Mouse (Mus musculus): ENCODE results near the gene 1700028J19Rik. TPM values are rescaled to one million over a fixed set of nuclear protein-coding genes. Genes with fewer than 3 reads are reported as not detected.
"Not testable (repeated sequence)": the region's sequence is repeated elsewhere in the genome, so short reads cannot be mapped to it uniquely, and the experiment has no call there.

1700028J19Rik gene
- polyA plus RNA-seq, 1 experiment from 2014 or later = 1.7 TPM

DNA sequence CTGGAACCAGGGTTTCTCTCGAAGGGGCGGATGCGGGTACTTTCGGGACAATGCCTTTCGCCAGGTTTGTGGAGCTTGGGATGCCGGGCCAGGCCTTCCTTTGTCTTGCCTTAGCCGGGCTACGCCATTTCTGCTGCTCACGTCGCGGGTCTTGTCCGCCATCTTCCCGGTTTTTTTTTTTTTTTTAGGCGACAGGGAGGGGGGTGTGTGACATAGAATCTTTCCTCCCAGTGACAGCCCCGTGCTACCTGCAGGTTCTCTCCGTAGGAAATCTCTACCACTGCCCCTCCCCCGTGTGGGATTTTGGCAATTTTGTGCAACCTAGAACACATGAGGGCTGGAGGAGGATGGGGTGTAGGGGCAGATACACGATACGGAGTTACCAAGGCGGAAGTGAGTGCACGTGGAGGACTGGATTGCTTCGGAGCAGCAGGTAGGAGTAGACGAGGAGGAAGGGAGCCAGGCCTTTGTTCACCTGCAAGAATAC is 532 bp upstream of the 1700028J19Rik start:
- DNase-seq (ENCODE audit: low spot score) = no peak
- peaks cover 43% of the 10 kb centered on the region for H3K36me3 ChIP-seq
- H3K4me1 ChIP-seq = peaks cover 30% of the 10 kb centered on the region
- peak overlapping the region; percentile 95 for H3K27ac ChIP-seq (replicated peaks)
- no peaks in the 10 kb centered on the region for H3K9me3 ChIP-seq (replicated peaks)
- peak overlapping the region; percentile 73 for H3K4me3 ChIP-seq
- under 1% methylated on average over 23 of the region's 23 CpGs for WGBS
- H3K27me3 ChIP-seq (ENCODE audit: low read depth, poor library complexity, severe bottlenecking) = no peaks in the 10 kb centered on the region

DNA sequence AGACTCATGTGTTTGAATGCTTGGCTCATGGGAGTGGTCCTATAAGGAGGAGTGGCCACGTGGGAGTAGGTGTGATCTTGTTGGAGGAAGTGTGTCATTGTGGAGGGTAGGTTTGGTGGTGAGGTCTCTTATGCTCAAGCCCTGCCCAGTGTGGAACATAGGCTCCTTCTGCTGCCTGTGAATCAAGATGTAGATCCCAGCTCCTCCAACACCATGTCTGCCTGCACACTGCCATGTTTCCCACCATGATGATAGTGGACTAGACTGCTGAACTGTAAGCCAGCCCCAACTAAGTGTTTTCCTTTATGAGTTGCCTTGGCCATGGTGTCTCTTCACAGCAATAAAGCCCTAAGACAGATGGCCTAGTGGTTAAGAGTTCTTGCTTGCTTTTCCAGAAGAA is 2.4 kb downstream of the 1700028J19Rik start:
- Histone ChIP-seq H3K27ac (replicated peaks) (no peak overlapping the region), H3K36me3 (peaks cover 14% of the 10 kb centered on the region), H3K4me1 (peaks cover 19% of the 10 kb centered on the region), H3K4me3 (no peak overlapping the region), H3K9me3 (replicated peaks) (no peaks in the 10 kb centered on the region; the same call in 1 of the 2 replicates), H3K27me3 (ENCODE audit: low read depth, poor library complexity, severe bottlenecking) (no peaks in the 10 kb centered on the region)
- 18% methylated on average over 1 of the region's 1 CpGs for WGBS
- DNase-seq (ENCODE audit: low spot score) = no peak

DNA sequence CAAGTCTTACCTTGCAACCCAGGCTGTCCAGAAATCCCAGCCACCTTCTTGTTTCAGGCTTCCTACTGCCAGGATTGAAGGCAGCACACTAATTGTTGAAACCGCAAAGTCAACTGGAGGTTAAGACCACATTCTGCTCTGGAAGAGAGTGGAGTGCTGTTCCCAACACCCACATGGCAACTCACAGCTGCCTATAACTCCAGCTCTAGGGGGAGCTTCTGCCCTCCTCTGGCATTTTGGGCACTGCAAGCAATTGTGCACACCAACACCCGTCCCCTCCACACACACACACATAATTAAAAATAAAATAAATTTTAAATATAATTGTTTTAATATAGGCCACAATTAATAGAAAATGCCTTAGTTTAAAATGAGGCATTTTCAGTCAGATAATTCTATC is 5.3 kb downstream of the 1700028J19Rik start:
- H3K4me1 ChIP-seq = peaks cover 10% of the 10 kb centered on the region
- 82% methylated on average over 2 of the region's 2 CpGs for WGBS
- no peak overlapping the region for H3K27ac ChIP-seq (replicated peaks)
- no peak overlapping the region for H3K4me3 ChIP-seq
- H3K9me3 ChIP-seq (replicated peaks) = no peaks in the 10 kb centered on the region; the same call in 1 of the 2 replicates
- H3K27me3 ChIP-seq (ENCODE audit: low read depth, poor library complexity, severe bottlenecking) = no peaks in the 10 kb centered on the region
- no peak for DNase-seq (ENCODE audit: low spot score)
- H3K36me3 ChIP-seq = no peaks in the 10 kb centered on the region

DNA sequence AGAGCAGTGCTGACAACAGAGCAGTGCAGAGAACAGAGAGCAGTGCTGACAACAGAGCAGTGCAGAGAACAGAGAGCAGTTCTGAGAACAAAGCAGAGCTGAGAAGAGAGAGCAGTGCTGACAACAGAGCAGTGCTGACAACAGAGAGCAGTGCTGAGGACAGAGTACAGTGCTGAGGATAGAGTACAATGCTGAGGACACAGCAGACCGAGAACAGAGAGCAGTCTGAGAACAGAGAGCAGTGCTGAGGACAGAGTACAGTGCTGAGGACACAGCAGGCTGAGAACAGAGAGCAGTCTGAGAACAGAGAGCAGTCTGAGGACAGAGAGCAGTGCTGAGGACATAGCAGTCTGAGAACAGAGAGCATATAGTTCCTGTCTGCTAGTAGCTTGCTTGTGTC is 5.8 kb downstream of the 1700028J19Rik start:
- WGBS = 61% methylated on average over 1 of the region's 1 CpGs
- H3K27me3 ChIP-seq (ENCODE audit: low read depth, poor library complexity, severe bottlenecking) = no peaks in the 10 kb centered on the region
- H3K36me3 ChIP-seq = no peaks in the 10 kb centered on the region
- H3K9me3 ChIP-seq (replicated peaks) = no peaks in the 10 kb centered on the region; the same call in 1 of the 2 replicates
- no peak overlapping the region for H3K4me3 ChIP-seq
- no peak overlapping the region for H3K27ac ChIP-seq (replicated peaks)
- DNase-seq (ENCODE audit: low spot score) = no peak
- H3K4me1 ChIP-seq = peaks cover 8% of the 10 kb centered on the region

DNA sequence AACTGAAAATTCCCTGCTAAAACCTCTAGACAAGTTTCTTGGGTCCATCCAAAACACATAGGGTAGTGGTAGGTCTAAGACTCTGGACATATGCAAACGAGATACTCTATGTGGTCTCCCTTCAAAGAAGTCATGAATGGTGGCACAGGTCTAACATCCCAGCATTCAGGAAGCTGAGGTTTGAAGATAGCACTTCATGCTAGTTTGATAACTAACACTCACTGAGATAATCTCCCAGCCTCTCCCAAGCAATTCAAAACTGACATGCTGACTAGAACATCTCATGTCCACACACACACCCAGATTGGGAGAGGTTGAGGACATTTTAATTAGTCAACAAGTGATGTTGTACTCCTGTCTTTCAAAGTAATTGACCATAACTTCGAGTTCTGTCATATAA is 6.6 kb downstream of the 1700028J19Rik start:
- Histone ChIP-seq H3K4me1 (no peaks in the 10 kb centered on the region), H3K4me3 (no peak overlapping the region), H3K27me3 (ENCODE audit: low read depth, poor library complexity, severe bottlenecking) (no peaks in the 10 kb centered on the region), H3K27ac (replicated peaks) (no peak overlapping the region), H3K36me3 (no peaks in the 10 kb centered on the region), H3K9me3 (replicated peaks) (no peaks in the 10 kb centered on the region; the same call in 1 of the 2 replicates)
- no peak for DNase-seq (ENCODE audit: low spot score)
- 58% methylated on average over 2 of the region's 2 CpGs for WGBS

DNA sequence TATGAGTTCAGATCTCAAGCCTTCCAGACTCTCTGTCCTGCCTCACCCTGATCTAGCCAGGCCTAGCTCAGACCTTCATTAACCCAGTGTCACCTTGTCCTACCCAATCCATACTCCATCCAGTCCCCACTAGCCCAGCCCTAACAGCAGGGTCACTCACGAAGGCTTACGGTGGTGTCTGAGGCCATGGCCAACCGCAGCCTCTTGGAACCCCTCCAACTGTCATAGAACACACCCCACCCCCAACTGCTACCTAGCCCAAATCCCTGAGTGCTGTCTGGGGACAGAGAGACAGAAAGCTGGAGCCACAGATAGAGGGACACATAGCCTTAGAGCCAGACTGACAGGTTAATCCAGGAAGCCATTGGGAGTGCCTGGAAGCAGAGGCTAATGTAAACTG is 10.6 kb downstream of the 1700028J19Rik start, which contains the start of gene Gm36864:
Gm36864 (plus strand) TSS at position 269 of the 400 bp plus-strand sequence.
- Histone ChIP-seq H3K36me3 (no peaks in the 10 kb centered on the region), H3K4me3 (no peak within 1 kb of the TSS), H3K4me1 (no peaks in the 10 kb centered on the region), H3K27ac (replicated peaks) (no peak within 1 kb of the TSS), H3K27me3 (ENCODE audit: low read depth, poor library complexity, severe bottlenecking) (no peaks in the 10 kb centered on the region), H3K9me3 (replicated peaks) (no peaks in the 10 kb centered on the region; the same call in 1 of the 2 replicates)
- WGBS = 77% methylated on average over 3 of the region's 3 CpGs
- no peak for DNase-seq (ENCODE audit: low spot score)

DNA sequence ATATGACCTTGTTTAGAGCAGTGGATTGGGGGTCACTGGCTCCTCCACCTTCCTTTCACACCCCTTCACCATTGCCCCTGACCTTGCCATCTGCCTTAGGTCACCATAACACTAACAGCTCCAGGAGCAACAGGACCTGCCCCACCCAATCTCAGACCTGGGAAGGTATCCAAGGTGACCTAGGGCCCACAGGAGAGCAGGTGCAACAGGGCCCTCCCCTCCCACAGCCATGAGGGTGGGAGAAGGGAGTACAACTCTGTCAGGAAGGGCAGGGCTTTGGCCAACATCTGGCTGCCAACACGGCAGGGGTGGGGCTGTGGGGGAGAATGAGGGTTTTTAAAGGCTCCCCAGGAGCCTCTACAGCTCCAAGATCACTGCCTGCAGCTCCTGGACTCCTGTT is 21.4 kb downstream of the 1700028J19Rik start, which contains the start of gene Klk1:
Klk1 (plus strand) TSS at position 285 of the 400 bp plus-strand sequence.
- Histone ChIP-seq H3K27ac (replicated peaks) (no peak within 1 kb of the TSS), H3K4me1 (no peaks in the 10 kb centered on the region), H3K9me3 (replicated peaks) (no peaks in the 10 kb centered on the region), H3K27me3 (ENCODE audit: low read depth, poor library complexity, severe bottlenecking) (no peaks in the 10 kb centered on the region), H3K4me3 (no peak within 1 kb of the TSS), H3K36me3 (no peaks in the 10 kb centered on the region)
- 46% methylated on average over 1 of the region's 1 CpGs for WGBS
- no peak for DNase-seq (ENCODE audit: low spot score)

DNA sequence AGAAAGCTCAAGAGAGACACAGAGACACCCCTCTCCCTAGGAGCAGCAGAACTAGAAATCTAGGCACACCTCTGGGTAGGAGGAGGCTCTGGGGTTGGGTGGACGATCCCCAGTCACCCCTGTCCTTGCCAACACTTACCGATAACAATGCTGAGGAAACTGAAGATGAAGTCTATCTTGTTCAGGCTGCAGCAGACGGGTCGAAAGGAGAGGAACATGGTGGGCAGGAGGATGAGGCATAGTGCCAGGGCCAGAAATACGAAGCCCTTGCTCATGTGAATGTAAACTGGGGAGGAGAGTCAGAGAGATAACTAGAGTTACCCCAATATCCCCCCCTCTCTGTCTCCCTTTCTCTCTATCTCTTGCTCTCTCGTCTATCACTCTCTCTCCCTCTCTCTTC is 24.2 kb downstream of the 1700028J19Rik start:
- H3K9me3 ChIP-seq (replicated peaks); H3K27ac ChIP-seq (replicated peaks); H3K4me3 ChIP-seq; H3K27me3 ChIP-seq (ENCODE audit: low read depth, poor library complexity, severe bottlenecking); H3K36me3 ChIP-seq; H3K4me1 ChIP-seq; DNase-seq (ENCODE audit: low spot score): not testable (repeated sequence)
- WGBS = 82% methylated on average over 6 of the region's 6 CpGs

DNA sequence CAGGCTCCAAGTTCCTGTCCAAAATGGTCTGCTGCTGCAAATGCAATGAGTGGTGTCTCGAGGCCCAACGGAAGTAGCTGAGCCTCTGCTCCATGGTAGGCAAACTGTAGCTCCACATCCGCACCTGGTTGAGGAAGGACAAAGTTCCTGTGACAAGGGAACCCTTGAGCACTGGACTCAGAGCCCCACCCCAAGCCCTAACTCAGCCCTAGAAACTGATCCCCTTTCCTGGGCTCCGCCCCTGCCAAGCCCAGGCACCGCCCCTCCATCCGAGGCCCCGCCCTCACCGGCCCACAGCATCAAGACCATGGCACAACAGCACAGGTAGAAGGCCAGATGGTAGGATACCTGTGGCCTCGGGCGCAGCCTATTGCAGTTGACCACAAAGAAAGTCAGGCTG is 24.9 kb downstream of the 1700028J19Rik start:
- WGBS = 72% methylated on average over 9 of the region's 10 CpGs
- H3K4me3 ChIP-seq; H3K9me3 ChIP-seq (replicated peaks); H3K27me3 ChIP-seq (ENCODE audit: low read depth, poor library complexity, severe bottlenecking); DNase-seq (ENCODE audit: low spot score); H3K27ac ChIP-seq (replicated peaks); H3K36me3 ChIP-seq; H3K4me1 ChIP-seq: not testable (repeated sequence)

DNA sequence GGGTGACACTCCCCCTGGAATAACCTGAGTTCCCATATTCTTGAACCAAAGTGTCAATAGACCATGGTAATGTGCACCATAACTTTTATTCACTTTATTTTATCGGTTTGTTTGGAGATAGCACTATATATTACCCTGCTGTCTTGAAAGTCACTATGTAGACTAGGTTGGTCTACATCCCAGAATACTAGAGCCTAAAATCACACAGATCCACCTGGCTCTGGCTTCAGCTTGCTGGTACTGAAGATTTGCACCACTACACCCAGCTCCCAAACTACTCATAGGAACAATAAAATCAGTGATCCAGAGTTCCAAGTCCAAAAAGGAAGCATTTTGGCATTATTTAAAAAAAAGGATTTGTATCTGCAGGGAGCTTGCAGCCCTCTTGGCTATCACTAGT is 30.9 kb downstream of the 1700028J19Rik start, which contains the start of gene Klk1b5:
Klk1b5 (plus strand) TSS at position 301 of the 400 bp plus-strand sequence.
- Histone ChIP-seq H3K27ac (replicated peaks) (no peak within 1 kb of the TSS), H3K9me3 (replicated peaks) (no peaks in the 10 kb centered on the region), H3K36me3 (no peaks in the 10 kb centered on the region), H3K4me3 (no peak within 1 kb of the TSS), H3K27me3 (ENCODE audit: low read depth, poor library complexity, severe bottlenecking) (no peaks in the 10 kb centered on the region), H3K4me1 (no peaks in the 10 kb centered on the region)
- 81% methylated on average over 1 of the region's 1 CpGs for WGBS
- no peak for DNase-seq (ENCODE audit: low spot score)

DNA sequence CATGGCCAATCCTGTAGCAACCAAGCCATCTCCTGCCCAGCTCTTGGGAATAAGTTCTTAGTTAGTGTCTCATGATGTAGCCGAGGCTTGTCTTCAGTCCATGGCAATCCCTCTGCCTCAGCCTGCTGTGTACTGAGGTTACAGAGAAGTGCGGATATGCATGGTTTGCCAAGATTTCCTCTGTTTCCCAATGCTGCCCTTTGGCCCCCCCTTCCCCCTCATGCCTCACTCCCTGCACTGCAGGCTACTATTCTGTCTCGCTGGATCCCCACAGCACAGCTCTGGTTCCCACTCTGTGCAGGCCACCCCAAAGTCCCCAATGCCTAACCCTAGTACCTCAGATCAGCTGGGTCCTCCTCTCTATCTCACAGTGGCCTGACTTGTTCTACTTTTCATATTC is 38.2 kb downstream of the 1700028J19Rik start:
- no peaks in the 10 kb centered on the region for H3K4me1 ChIP-seq
- WGBS = 76% methylated on average over 3 of the region's 3 CpGs
- no peaks in the 10 kb centered on the region for H3K9me3 ChIP-seq (replicated peaks)
- H3K27ac ChIP-seq (replicated peaks) = no peak overlapping the region
- no peak overlapping the region for H3K4me3 ChIP-seq
- DNase-seq (ENCODE audit: low spot score) = no peak
- no peaks in the 10 kb centered on the region for H3K27me3 ChIP-seq (ENCODE audit: low read depth, poor library complexity, severe bottlenecking)
- no peaks in the 10 kb centered on the region for H3K36me3 ChIP-seq

DNA sequence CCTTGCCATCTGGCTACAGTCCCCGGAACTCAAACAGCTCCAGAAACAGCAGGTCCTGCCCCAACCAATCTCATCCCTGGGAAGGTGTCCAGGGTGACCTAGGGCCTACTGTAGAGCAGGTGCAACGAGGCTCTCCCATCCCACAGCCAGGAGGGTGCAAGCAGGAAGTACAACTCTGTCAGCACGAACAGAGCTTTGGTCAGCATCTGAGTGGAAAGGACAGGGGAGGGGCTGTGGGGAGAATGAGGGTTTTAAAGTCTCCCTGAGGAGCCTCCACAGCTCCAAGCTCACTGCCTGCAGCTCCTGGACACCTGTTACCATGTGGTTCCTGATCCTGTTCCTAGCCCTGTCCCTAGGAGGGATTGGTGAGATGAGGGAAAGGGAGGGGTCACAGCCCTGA is 39.4 kb downstream of the 1700028J19Rik start, which contains the start of gene Klk1b4:
Klk1b4 (plus strand) TSS at position 301 of the 400 bp plus-strand sequence.
- not testable (repeated sequence) for H3K4me3 ChIP-seq; H3K27me3 ChIP-seq (ENCODE audit: low read depth, poor library complexity, severe bottlenecking); DNase-seq (ENCODE audit: low spot score); H3K9me3 ChIP-seq (replicated peaks); H3K27ac ChIP-seq (replicated peaks); H3K36me3 ChIP-seq; H3K4me1 ChIP-seq
- 59% methylated on average over 3 of the region's 3 CpGs for WGBS

DNA sequence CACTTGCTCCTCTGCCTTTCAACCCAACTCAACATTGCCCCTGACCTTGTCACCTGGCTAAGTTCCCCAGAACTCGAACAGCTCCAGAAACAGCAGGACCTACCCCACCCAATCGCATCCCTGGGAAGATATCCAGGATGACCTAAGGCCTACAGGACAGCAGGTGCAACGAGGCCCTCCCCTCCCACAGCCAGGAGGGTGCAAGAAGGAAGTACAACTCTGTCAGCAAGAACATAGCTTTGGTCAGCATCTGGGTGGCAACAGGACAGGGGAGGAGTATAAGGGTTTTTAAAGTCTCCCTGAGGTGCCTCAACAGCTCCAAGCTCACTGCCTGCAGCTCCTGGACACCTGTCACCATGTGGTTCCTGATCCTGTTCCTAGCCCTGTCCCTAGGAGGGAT is 48.6 kb downstream of the 1700028J19Rik start, which contains the start of gene Klk1b3:
Klk1b3 (plus strand) TSS at position 301 of the 400 bp plus-strand sequence.
- H3K27ac ChIP-seq (replicated peaks) = no peak within 1 kb of the TSS
- no peaks in the 10 kb centered on the region for H3K9me3 ChIP-seq (replicated peaks)
- no peaks in the 10 kb centered on the region for H3K27me3 ChIP-seq (ENCODE audit: low read depth, poor library complexity, severe bottlenecking)
- no peak within 1 kb of the TSS for H3K4me3 ChIP-seq
- DNase-seq (ENCODE audit: low spot score) = no peak
- 67% methylated on average over 3 of the region's 3 CpGs for WGBS
- H3K4me1 ChIP-seq = no peaks in the 10 kb centered on the region
- no peaks in the 10 kb centered on the region for H3K36me3 ChIP-seq
